19 mouse cellular contexts compared by ENCODE assay signal in the genomic region with DNA sequence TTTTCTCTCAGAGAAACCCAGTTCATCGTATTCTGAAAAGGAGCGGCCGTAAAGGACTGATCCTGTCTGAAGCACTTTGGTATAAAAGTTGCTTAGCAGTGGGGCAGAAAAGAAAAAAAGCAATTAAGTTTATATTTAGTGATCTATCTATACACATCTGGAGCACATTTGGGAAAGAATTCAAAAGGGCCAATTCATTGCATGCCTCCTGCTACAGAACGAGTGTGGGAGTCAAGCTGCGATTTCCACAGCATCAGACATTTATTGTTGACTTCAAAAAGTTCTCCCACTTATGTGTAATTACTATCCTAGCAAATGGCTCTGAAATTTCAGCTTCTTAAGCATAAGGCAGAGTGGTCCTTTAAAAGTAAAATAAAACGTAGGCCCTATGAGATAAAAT. TPM values are rescaled to one million over a fixed set of nuclear protein-coding genes. Genes with fewer than 3 reads are reported as not detected.
DNase-seq lines count a peak whose midpoint lies in the region; ATAC-seq and TF ChIP-seq lines count a peak whose summit lies in the region.
"Had no signal": no experiment of that assay in that cellular context is flagged by ENCODE, and none has a peak within 500 bp of the region (broad histone marks: within the 10 kb centered on the region; RNA-seq: fewer than 3 reads in every experiment).

No protein-coding gene starts in this region.

- intact Hi-C loops in heart, postnatal 25 days (cut with DNase I), result no loop called here

- H3K4me3 ChIP-seq in kidney, embryonic 16.5 days (ENCODE audit: low read length), result no peak overlapping the region
- no peak overlapping the region for H3K4me3 ChIP-seq in embryonic facial prominence, embryonic 12.5 days
- no peak overlapping the region for H3K4me3 ChIP-seq in limb, embryonic 14.5 days (replicated peaks; ENCODE audit: low read length)
- H3K4me3 ChIP-seq: gastrocnemius, adult 2 months; heart, embryonic 10.5 days; lung, embryonic 15.5 days; midbrain, embryonic 12.5 days; neural tube, embryonic 12.5 days had no signal

- no peak for TF ChIP-seq POLR2A in limb, embryonic 14.5 days (IDR thresholded peaks at IDR 0.05; ENCODE audit: borderline replicate concordance, extremely low read depth, insufficient read depth, insufficient read length)

- no peaks in the 10 kb centered on the region for H3K27me3 ChIP-seq in kidney, embryonic 16.5 days (ENCODE audit: insufficient read depth, low read length)
- H3K27me3 ChIP-seq in embryonic facial prominence, embryonic 12.5 days, result no peaks in the 10 kb centered on the region
- no peaks in the 10 kb centered on the region for H3K27me3 ChIP-seq in limb, embryonic 14.5 days (ENCODE audit: control insufficient read depth, insufficient read depth, low read length)
- H3K27me3 ChIP-seq: lung, embryonic 15.5 days; midbrain, embryonic 12.5 days; neural tube, embryonic 12.5 days had no signal

- H3K9me3 ChIP-seq in kidney, embryonic 16.5 days (ENCODE audit: low read length), result no peaks in the 10 kb centered on the region
- no peaks in the 10 kb centered on the region for H3K9me3 ChIP-seq in embryonic facial prominence, embryonic 12.5 days
- no peaks in the 10 kb centered on the region for H3K9me3 ChIP-seq in limb, embryonic 14.5 days (ENCODE audit: control insufficient read depth, low read length)
- H3K9me3 ChIP-seq: heart, embryonic 10.5 days; lung, embryonic 15.5 days; midbrain, embryonic 12.5 days; neural tube, embryonic 12.5 days had no signal

- no peaks in the 10 kb centered on the region for H3K36me3 ChIP-seq in kidney, embryonic 16.5 days (ENCODE audit: insufficient read depth, low read length)
- 0 out of 2 replicates have a peak, but pooled peaks cover 3% of the 10 kb centered on the region for H3K36me3 ChIP-seq in embryonic facial prominence, embryonic 12.5 days
- H3K36me3 ChIP-seq in limb, embryonic 14.5 days (ENCODE audit: control insufficient read depth, insufficient read depth, low read length), result peaks cover 2% of the 10 kb centered on the region; the same call in 1 of the 2 replicates
- H3K36me3 ChIP-seq: heart, embryonic 10.5 days; lung, embryonic 15.5 days; midbrain, embryonic 12.5 days; neural tube, embryonic 12.5 days had no signal

- 54% methylated on average over 6 of the region's 6 CpGs for WGBS in kidney, embryonic 16.5 days
- 37% methylated on average over 6 of the region's 6 CpGs for WGBS in embryonic facial prominence, embryonic 12.5 days
- WGBS in limb, embryonic 14.5 days, result 32% methylated on average over 6 of the region's 6 CpGs

- H3K27ac ChIP-seq in kidney, embryonic 16.5 days (ENCODE audit: low read length), result peak overlapping the region; percentile 35; the same call in 1 of the 2 replicates
- peak overlapping the region; percentile 58; the same call in 1 of the 2 replicates for H3K27ac ChIP-seq in embryonic facial prominence, embryonic 12.5 days
- H3K27ac ChIP-seq in limb, embryonic 14.5 days (replicated peaks; ENCODE audit: low read depth, low read length), result no peak overlapping the region
- H3K27ac ChIP-seq: gastrocnemius, adult 2 months; heart, embryonic 10.5 days; liver, embryonic 14.5 days; lung, embryonic 15.5 days; macrophage; midbrain, embryonic 12.5 days; neural tube, embryonic 12.5 days had no signal

- no peak overlapping the region for H3K9ac ChIP-seq in kidney, embryonic 16.5 days (replicated peaks; ENCODE audit: low read length)
- no peak overlapping the region for H3K9ac ChIP-seq in embryonic facial prominence, embryonic 12.5 days
- no peak overlapping the region for H3K9ac ChIP-seq in limb, embryonic 14.5 days (ENCODE audit: low read depth, low read length, severe bottlenecking)
- H3K9ac ChIP-seq: liver, embryonic 14.5 days; lung, embryonic 15.5 days; midbrain, embryonic 12.5 days; neural tube, embryonic 12.5 days had no signal

- no peak for ATAC-seq in kidney, embryonic 16.5 days (ENCODE audit: low FRiP score, low TSS enrichment)
- ATAC-seq in embryonic facial prominence, embryonic 12.5 days (ENCODE audit: insufficient number of reproducible peaks, insufficient read depth, low FRiP score, low TSS enrichment), result no peak
- 0 out of 2 replicates have a peak, but pooled peaks have one; percentile 34 for ATAC-seq in limb, embryonic 14.5 days (ENCODE audit: low FRiP score, low read depth)
- ATAC-seq: forebrain, embryonic 16.5 days had no signal

- no peak for DNase-seq in kidney, adult 18-20 months
- peak; percentile 84 for DNase-seq in brain, adult 2 months (ENCODE audit: low read depth, low spot score)
- DNase-seq in limb, embryonic 14.5 days (ENCODE audit: low spot score), result peak; percentile 55
- no peak for DNase-seq in cerebellum, postnatal 36 days
- no peak for DNase-seq in heart, postnatal 25 days (ENCODE audit: low spot score)
- DNase-seq: gastrocnemius, adult 2 months; kidney, adult 2 months; left cerebral cortex, postnatal 4 days; spleen, adult 18-20 months; thymus, adult 18-20 months had no signal

- H3K4me2 ChIP-seq in kidney, embryonic 16.5 days (replicated peaks; ENCODE audit: low read depth, low read length), result no peak overlapping the region
- no peak overlapping the region for H3K4me2 ChIP-seq in embryonic facial prominence, embryonic 12.5 days (replicated peaks)
- H3K4me2 ChIP-seq in limb, embryonic 14.5 days (replicated peaks; ENCODE audit: low read depth, low read length, severe bottlenecking), result no peak overlapping the region
- H3K4me2 ChIP-seq: lung, embryonic 15.5 days; midbrain, embryonic 12.5 days; neural tube, embryonic 12.5 days had no signal

- no peaks in the 10 kb centered on the region for H3K4me1 ChIP-seq in kidney, embryonic 16.5 days (ENCODE audit: insufficient read depth, low read length)
- H3K4me1 ChIP-seq in embryonic facial prominence, embryonic 12.5 days, result peaks cover 23% of the 10 kb centered on the region
- 0 out of 2 replicates have a peak, but pooled peaks cover 3% of the 10 kb centered on the region for H3K4me1 ChIP-seq in limb, embryonic 14.5 days (ENCODE audit: control insufficient read depth, insufficient read depth, low read length)
- H3K4me1 ChIP-seq: lung, embryonic 15.5 days had no signal

RNA-seq across cellular contexts. Expression of a gene that starts 51.2 kb away (rescaled TPM):
- polyA plus RNA-seq in kidney, embryonic 16.5 days (2015; fragmentation: Nextera tagmentation; extraction: Ambion mirVana), result 4.7 and 7.1 TPM in 2 replicates
- polyA plus RNA-seq in embryonic facial prominence, embryonic 12.5 days (2016; fragmentation: Nextera tagmentation; extraction: Ambion mirVana), result 0.45 and 0.65 TPM in 2 replicates
- polyA plus RNA-seq in limb, embryonic 14.5 days (2012; rRNA removed), result 0.45 TPM in 2 replicates
- polyA plus RNA-seq in limb, embryonic 14.5 days (2014; fragmentation: Nextera tagmentation; extraction: Ambion mirVana), result 0.80 and 1.2 TPM in 2 replicates
- 1 to 10 TPM; 4.9 to 5.7 TPM for total RNA-seq in heart, postnatal 25 days (2021)

Comparison
In these comparisons a context has a peak if more than half of its experiments do, and no peak if none do; other contexts are left out.
1. DNase-seq: peak in brain, adult 2 months (single experiment) and limb, embryonic 14.5 days (single experiment); none in kidney, adult 18-20 months (single experiment), cerebellum, postnatal 36 days (0 of 2) and heart, postnatal 25 days (single experiment).